Mouse (Mus musculus) spleen, adult 12 weeks (tissue): ENCODE measurements around the gene Rnaset2b.
"Not testable (repeated sequence)": the region's sequence is repeated elsewhere in the genome, so short reads cannot be mapped to it uniquely, and the experiment has no call there.

Experiments used
- DNase-seq: peaks from one replicate; pipeline ENCODE4 v3.0.0; 2022; ENCODE audit warnings: low spot score

Rnaset2b gene

GRCm38 (mm10) chr17:6980144-6980543 lies 9.7 kb downstream of the Rnaset2b start:
- DNase-seq, result not testable (repeated sequence)

- DNase-seq, result not testable (repeated sequence)
These were observed 15.7 kb downstream of the Rnaset2b start for GRCm38 (mm10) chr17:6986118-6986517.

GRCm38 (mm10) chr17:6995504-6995903 lies 25.1 kb downstream of the Rnaset2b start:
- not testable (repeated sequence) for DNase-seq

GRCm38 (mm10) chr17:6996826-6997225 lies 26.4 kb downstream of the Rnaset2b start:
- DNase-seq, result not testable (repeated sequence)

- DNase-seq, result not testable (repeated sequence)
These were observed 27.5 kb downstream of the Rnaset2b start for GRCm38 (mm10) chr17:6997778-6998490.

GRCm38 (mm10) chr17:7001790-7002585 lies 31.6 kb downstream of the Rnaset2b start:
- DNase-seq, result not testable (repeated sequence)

GRCm38 (mm10) chr17:7003392-7003791 lies 33.0 kb downstream of the Rnaset2b start:
- not testable (repeated sequence) for DNase-seq

- not testable (repeated sequence) for DNase-seq
These were observed 35.2 kb downstream of the Rnaset2b start for GRCm38 (mm10) chr17:7005646-7006045.

GRCm38 (mm10) chr17:7008885-7009284 lies 38.5 kb downstream of the Rnaset2b start:
- not testable (repeated sequence) for DNase-seq

- DNase-seq, result not testable (repeated sequence)
These were observed 39.0 kb downstream of the Rnaset2b start for GRCm38 (mm10) chr17:7009440-7009839.

GRCm38 (mm10) chr17:7009901-7010300 lies 39.5 kb downstream of the Rnaset2b start:
- not testable (repeated sequence) for DNase-seq

GRCm38 (mm10) chr17:7014190-7014589 lies 43.8 kb downstream of the Rnaset2b start:
- not testable (repeated sequence) for DNase-seq

GRCm38 (mm10) chr17:7025257-7025656 lies 54.8 kb downstream of the Rnaset2b start, which contains the start of gene Gm1604a:
TSS of gene Gm1604a (plus strand) at chr17:7025568.
- DNase-seq, result not testable (repeated sequence)

- DNase-seq, result not testable (repeated sequence)
These were observed 55.4 kb downstream of the Rnaset2b start for GRCm38 (mm10) chr17:7025764-7026346.

GRCm38 (mm10) chr17:7030204-7030603 lies 59.8 kb downstream of the Rnaset2b start:
- DNase-seq, result not testable (repeated sequence)

- not testable (repeated sequence) for DNase-seq
These were observed 60.3 kb downstream of the Rnaset2b start for GRCm38 (mm10) chr17:7030622-7031174.

- not testable (repeated sequence) for DNase-seq
These were observed 63.0 kb downstream of the Rnaset2b start for GRCm38 (mm10) chr17:7033192-7034166.
